Mouse (Mus musculus) gastrocnemius, adult 8-10 months (tissue): ENCODE results near the gene Gon4l. TPM values are rescaled to one million over a fixed set of nuclear protein-coding genes. Genes with fewer than 3 reads are reported as not detected.
"Not testable (repeated sequence)": the region's sequence is repeated elsewhere in the genome, so short reads cannot be mapped to it uniquely, and the experiment has no call there.

ENCODE experiments used
- DNase-seq, 2 experiments: peaks; one replicate each; pipeline ENCODE4 v3.0.0; 2022; ENCODE audit warnings: low spot score in 2 of 2
- total RNA-seq, 4 experiments: library from RNA; stranded (reverse); gene quantifications; 2 replicates each; pipeline ENCODE4 v1.2.4; 2022

Gon4l gene
- 10 to 100 TPM; 12.5 to 16.1 (median 16.0) TPM for total RNA-seq

GRCm38 (mm10) chr3:88834951-88835491, at the start of gene Gon4l:
Gon4l (plus strand) TSS chr3:88835231.
- DNase-seq: not testable (repeated sequence)

- not testable (repeated sequence) for DNase-seq
These were observed 48.7 kb upstream of the Gon4l start for GRCm38 (mm10) chr3:88786323-88786722.

DNA sequence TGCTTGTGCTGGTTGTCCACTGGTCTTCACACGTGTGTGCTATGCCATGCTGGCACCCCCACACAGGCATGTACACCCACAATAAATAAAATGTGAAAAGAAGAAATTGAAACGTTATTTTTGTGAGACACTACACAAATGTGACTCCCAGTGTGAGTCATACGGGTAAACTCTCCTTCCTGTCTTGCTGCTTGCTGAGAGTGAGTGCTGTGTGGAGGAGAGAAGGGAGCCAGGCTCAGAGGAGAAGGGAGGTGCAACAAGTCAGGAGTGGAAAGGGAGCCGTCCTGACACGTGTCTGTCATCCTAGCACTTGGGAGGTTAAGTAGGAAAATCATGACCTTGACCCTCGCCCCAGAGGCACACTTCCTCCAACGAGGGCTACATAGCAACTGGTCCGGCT, 48.2 kb upstream of the Gon4l start:
- DNase-seq: not testable (repeated sequence)

GRCm38 (mm10) chr3:88788033-88788432, 47.0 kb upstream of the Gon4l start:
- DNase-seq: not testable (repeated sequence)

- DNase-seq: not testable (repeated sequence)
These were observed 37.5 kb upstream of the Gon4l start for GRCm38 (mm10) chr3:88797507-88797906.

DNA sequence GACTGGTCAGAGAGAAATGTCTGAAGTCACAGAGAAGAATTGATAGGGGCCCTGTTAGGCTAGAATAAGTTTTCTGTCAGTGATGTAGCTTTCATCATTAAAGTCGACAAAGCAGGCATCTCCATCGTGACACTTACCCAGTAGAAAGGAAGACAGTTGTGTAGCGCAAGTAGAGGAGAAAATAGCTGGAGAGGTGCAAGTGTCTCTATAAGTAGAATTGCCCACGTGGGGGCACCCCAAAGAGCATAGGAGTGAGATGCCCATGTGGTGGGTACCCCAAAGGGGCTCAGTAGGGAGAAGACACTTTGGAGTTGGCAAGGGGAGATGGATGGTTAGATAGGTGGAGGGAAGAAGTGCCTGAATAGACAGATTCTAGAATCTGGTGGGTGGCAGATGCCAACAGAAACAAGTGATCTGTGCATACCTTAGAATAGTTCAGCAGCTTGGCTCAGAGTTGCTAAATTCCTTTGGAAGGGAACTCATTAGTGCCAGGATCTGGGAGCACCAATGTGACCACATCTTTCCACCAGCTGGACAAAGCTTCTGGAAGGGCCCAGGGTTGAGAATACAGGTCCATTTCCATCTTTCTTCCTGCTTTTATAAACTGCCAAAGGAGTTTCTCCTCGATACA, 31.0 kb upstream of the Gon4l start:
- DNase-seq: no peak

DNA sequence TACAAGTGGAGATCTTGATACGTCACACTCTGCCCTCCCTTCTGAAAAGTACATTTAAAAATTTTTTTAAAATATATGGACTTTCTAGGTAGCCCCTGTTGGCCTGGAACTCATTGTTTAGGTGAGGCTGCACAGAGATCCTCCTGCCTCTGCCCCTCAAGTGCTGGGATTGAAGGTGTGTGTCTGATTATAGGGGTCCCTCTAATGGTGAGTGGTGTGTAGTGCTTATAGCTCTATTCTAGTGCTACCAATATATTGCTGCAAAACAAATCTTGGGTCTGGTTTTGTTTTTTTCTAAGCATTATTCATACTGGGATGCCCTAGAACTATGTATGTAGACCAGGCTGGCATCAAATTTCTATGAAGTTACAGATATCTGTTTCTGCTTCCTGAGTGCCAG, 9.3 kb upstream of the Gon4l start:
- DNase-seq: no peak

DNA sequence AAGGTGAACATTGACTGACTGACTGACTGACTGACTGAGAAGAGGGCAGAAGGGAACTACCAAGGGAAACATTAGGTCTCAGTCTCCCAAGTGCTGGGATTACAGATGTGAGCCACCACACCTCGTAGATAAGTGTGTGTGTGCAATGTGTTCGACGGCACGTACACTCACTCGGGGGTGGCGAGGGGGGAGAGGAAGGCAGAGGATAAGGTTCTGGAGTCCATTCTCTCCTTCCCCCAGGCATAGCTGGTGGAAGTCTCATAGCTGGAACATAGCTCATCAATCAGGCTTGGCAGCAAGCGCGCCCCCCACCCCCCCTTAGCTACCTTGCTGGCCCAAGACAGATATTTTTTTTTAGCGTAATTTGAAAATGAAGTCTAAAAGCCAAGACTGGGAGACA, 7.8 kb upstream of the Gon4l start:
- DNase-seq: no peak

DNA sequence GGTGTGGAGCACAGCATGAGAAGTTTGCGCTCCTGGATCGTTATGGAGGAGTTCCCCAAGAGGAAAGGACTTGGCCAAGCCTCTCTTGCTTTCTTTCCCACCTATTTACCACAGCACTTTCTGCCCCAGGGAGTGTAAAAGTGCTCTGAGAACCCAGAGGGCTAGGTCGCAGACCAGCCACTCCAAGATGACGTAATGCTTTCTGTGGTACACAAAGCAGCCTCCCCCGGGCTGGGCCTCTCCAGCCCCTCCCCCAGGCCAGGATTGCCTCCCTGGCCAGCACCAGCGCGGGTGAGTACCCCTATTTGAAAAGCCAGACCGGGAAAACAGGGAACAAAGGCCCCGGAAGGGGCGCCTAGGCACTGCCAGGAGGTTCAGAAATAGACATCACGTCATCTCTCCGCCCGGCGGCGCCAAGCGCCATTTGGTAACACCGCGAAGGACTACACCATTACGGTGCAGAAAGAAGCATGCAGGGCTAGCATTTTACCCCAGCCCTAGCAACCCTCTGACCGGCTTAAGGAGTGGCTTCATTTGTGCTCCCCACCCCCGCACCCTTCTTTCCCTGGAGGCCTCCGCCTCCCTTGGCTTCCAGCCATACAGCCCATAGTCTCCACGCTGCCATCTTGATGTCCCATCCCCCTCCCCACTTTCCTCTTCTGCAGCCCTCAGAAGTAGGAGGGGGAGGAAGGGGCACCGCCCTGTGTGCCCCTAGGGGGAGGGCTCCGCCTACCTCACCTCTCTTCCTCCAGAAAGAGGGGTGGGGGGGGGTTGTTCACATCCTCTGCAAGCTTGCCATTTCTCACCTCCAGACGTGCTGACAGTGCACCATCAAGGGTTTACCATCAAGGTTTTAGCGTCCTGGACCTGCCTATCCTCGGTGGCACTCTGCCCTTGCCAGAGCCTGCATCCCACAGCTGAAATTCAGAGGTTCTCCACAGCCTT, 3.6 kb upstream of the Gon4l start:
- DNase-seq: peak; percentile 24 to 26

DNA sequence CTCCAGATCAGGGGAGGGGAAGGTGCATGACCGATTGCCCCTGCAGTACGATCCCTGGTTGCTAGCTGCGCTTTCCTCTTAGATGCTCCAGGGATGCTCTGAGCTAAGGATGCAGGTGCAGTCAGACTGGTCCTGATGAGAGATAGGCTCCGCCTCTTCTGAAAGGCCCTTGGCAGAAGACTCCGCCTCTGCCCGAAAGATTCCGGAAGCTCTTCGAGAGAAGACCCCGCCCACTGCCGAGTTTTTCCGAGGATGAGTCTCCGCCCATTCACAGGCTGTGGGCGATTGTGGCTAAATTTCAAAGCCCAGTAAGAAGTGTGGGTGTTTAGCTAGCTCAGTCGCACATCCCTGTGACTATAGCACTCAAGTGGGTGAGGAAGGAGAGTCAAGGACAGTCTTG, 2.6 kb upstream of the Gon4l start:
- peak; percentile 10 to 27 for DNase-seq

GRCm38 (mm10) chr3:88849172-88849571, 14.1 kb downstream of the Gon4l start:
- DNase-seq: no peak

DNA sequence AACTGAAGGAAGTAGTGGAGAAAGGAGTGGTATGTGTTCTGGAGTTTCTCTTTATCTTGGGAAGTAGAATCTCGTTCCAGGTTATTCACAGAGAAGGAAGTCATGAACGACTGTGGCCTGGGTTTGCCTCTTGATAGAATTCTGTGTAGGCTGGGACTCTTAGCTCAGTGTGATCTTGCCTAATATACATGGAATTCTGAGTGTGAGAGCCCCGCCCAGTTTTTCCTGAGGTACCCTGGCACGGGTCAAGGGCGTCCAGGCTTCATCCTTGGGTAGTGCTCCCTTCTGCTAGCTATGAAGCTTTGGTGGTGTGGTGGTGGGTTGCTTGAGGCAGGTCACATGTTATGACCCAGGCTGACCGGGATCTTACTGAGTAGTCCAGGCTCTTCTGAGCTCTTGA, 20.8 kb downstream of the Gon4l start:
- no peak for DNase-seq

GRCm38 (mm10) chr3:88862129-88862528, 27.1 kb downstream of the Gon4l start:
- DNase-seq: no peak

DNA sequence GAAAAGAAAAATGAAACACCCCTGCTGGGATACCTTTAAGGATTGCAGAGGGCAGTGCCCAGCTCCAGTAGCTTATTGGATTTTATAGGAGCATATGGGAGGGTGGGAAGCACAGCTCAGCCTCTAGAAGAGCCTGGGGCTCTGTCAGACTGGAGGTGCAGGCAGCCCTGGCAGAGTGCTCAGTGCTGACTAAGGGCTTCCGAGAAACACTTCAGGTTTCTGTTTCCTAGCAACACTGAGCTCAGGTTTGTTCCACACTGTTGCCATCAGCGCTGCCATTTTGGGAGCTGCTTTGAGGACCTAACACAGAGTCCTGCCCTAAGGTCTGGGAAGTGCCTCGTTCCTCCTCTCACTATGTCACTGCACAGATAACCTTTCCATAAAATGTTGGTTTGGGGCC, 31.7 kb downstream of the Gon4l start:
- not testable (repeated sequence) for DNase-seq

DNA sequence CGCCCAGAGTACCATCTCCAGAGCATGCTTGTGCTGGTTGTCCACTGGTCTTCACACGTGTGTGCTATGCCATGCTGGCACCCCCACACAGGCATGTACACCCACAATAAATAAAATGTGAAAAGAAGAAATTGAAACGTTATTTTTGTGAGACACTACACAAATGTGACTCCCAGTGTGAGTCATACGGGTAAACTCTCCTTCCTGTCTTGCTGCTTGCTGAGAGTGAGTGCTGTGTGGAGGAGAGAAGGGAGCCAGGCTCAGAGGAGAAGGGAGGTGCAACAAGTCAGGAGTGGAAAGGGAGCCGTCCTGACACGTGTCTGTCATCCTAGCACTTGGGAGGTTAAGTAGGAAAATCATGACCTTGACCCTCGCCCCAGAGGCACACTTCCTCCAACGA, 32.1 kb downstream of the Gon4l start:
- not testable (repeated sequence) for DNase-seq

- DNase-seq: not testable (repeated sequence)
These were observed 33.4 kb downstream of the Gon4l start for GRCm38 (mm10) chr3:88868449-88868848.

GRCm38 (mm10) chr3:88882536-88882935, 47.5 kb downstream of the Gon4l start:
- DNase-seq: not testable (repeated sequence)

DNA sequence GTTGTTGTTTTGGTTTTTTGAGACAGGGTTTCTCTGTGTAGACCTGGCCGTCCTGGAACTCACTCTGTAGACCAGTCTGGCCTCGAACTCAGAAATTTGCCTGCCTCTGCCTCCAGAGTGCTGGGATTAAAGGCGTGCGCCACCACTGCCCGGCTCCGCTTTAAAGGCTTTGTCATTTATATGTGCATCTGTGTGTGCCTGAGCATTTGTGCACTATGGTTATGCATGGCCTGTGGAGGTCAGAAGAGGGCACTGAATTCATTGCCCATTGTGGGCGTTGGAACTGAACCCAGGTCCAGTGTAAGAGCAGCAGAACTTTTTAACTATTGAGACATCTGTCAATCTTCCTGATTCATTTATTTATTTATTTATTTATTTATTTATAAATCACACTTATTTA, 58.0 kb downstream of the Gon4l start:
- DNase-seq: not testable (repeated sequence)

GRCm38 (mm10) chr3:88904803-88905202, 69.8 kb downstream of the Gon4l start:
- DNase-seq: no peak

- DNase-seq: no peak
These were observed 70.2 kb downstream of the Gon4l start for GRCm38 (mm10) chr3:88905209-88905608.

DNA sequence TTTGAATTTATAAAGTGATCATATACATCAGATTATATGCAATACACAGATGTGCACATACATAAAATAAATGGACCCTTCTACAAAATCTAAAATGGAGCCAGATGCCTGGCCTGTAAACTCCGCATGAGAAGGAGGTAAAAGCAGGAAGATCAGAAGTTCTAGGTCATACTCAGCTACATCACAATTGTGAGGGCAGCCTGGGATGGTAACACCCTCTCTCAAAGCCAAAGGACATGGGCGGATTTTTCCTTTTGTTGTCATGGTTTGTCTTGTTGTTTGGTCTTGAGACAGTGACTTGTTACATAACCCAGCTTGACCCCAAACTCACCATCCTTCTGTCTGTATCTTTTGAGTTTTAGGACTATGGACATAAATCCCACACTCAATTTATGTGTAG, 70.7 kb downstream of the Gon4l start:
- DNase-seq: no peak
